Mouse (Mus musculus): ENCODE measurements around the gene Mob2.

Mob2 gene

DNA sequence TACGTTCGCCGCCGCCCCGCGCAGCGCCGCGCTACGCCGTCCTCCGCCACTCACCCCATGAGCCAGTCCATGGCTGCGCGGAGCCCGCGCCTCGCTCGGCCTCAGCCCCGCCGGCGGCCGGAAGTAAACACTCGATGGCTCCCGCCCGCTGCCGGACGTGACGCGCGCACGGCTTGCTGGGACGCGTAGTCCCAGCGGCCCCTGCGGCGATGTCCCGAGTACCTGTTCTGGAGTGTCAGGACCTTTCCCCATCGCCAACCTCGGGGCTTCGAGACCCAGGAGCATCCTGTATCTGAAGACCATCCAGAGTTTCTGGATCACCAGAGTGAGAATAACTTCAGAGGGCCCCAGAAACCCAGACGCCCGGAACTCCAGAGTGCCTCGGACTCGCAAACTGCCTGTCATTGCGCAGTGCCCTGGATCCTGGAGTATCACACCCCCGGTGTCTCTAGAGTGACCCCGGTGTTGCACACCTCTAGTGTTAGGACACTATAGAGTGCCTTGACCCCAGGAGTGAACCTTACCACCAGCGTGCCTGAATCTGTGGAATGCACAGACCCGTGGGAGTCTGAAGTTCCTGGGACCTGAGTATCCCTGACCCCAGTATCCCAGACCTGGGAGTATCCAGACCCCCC is at the start of gene Mob2:
Mob2 (minus strand) TSS at position 135 of the 635 bp plus-strand sequence.
- peak; percentile 94 to 95 for DNase-seq

DNA sequence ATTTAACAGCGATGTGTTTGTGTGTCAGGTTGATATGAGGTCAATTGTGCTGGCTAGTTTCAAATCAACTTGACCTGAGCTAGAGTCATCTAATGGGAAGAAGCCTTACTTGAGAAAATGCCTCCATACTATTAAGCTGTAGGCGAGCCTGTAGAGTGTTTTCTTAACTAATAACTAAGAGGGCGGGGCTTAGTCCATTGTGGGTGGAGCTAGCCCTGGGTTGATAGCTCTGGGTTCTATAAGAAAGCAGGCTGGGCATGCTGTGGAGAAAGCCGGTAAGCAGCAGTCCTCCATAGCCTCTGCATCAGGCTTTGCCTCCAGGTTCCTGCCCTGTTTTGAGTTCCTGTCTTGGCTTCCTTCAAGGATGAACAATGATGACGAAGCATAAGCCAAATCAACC is 43.9 kb upstream of the Mob2 start:
- no peak for DNase-seq

DNA sequence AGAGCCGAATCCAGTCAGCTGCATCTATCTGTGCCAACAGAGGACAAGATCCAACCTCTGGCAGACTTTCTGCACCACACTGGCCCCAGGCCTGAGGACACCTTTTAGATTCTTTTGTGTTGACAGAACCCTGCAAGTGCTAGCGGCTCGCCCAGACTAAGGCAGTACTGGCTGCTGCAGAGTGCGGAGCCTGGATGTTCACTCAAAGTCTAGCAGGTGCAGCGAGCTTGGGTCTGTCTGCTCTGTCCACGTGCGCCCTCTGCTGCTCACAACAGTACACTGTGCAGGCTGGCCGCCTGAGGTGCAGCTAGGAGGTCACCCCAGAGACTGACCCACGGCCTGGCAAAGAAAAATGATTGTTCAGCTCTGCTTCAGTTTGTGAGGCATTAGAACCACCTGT is 36.9 kb upstream of the Mob2 start:
- peak; percentile 93 for DNase-seq

DNA sequence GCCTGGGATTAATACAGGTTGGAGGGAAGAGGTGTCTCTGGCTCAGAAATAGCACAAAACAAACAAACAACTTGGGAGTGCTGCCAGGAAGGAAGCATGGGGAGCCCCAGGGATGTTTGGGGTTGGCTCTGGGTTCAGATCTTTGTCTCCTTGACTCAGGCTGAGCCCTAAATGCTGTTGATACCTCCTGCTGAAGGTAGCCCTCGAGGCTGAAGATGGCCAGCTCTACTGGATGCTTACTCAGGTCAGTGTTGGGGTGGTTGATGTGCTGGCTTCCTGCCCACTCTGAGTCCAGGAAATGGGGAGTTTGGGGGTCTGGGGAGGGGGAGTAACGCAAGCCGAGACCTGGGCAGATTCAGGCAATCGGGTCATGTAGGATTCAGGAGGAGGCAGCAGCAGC is 35.8 kb upstream of the Mob2 start:
- DNase-seq: peak in 1 of 2 experiments; percentile 31

DNA sequence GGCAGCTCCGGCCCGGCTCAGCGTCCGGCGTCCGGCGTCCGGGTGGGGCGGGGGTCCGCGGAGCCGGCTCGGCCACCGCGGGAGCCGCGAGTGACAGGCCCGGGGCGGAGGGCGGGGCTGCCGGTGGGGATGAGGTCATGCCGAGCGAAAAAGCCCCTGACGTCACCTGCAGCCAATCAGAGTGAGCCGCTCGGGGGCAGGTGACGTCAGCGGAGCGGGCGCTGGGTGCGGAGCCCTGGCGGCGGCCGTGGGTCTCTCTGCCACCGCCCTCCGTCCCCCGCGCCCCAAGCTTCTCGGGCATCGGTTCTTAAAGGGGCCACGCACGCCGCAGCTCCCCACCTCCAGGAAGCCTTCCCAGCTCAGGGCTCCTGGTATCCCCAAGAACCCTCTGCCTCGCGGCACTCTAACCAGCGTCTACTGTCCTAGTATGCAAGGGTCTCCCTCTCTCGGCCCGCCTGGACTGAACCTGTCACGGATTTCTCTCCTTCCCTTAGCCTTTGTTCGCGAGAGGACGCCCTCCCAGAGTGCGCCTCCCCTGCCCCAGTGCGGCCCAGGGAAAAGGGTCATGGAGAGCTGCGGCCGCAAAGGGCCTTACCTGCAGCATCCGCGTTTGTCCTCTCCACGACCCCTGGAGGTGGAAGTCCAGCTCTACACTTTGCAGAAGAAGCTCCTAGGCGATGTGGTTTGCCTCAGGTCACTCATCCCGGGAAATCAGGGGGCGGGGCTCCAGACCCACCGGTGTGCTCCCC is 34.5 kb upstream of the Mob2 start, which contains the start of gene Dusp8:
Dusp8 (minus strand) TSS at position 661 of the 749 bp plus-strand sequence.
- DNase-seq: peak; percentile 99

DNA sequence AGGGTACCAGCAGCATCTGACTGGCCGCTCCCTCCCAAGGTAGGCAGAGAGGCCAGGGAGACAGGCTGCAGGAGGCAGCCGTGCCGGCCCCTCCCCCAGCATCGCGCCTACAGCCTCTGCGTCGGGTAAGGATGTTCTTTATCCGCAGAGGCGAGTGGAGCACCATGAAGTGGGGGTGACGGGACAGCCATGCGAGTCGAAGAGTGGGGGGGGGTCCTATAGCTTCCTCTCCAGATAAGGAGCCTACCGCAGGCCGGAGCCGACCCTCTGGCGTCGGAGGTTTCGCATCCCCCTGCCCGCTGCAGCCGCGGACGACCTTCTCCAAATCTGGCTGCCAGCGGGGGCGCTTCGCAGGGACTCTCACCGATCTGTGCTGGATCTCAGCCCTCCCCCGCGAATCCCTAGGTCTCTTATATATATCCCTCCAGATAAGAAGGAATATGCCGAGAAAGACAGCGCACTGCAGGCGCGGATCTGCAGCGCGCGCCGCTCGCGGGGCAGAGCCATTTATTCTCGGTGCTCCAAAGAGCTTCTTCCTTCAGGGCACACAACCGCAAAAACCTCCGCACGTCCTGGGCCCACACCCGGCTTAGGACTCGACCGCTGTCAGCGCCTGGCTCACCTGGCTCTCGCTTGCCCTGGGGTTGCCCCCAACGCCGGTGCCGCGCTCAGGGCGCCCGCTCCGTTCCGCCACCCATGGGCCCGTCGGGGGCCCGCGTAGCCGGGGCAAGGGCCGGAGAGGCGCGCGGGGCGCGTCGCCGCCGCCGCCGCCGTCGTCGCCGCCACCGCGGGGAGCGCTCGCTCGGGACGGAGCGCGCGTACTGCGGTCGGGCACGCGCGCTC is 33.7 kb upstream of the Mob2 start:
- peak; percentile 81 for DNase-seq

DNA sequence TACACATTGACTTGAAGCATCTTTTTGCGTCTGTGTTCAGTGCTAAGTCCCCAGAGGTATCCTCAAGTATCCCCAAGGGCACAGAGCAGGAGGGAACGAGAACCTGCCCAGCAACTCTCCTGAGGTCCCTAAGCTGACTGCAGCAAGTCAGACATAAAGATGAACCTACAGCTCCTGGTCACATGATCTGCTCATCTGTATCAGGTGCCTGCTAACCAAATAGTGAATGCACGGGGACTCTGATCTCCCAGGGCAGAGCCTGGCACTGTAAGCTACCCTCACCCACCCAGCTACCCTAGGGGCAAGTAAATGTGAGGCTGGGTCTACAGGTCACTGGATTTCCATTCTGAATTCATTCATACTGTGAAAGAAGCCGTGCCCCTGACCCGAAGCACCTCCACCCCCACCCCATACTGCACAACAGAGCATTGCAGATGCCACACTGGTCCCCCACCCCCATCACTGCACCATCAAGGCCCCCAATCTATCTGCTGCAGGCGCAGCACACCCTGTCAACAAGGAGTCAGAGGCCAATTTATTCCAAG is 32.9 kb upstream of the Mob2 start:
- no peak for DNase-seq

DNA sequence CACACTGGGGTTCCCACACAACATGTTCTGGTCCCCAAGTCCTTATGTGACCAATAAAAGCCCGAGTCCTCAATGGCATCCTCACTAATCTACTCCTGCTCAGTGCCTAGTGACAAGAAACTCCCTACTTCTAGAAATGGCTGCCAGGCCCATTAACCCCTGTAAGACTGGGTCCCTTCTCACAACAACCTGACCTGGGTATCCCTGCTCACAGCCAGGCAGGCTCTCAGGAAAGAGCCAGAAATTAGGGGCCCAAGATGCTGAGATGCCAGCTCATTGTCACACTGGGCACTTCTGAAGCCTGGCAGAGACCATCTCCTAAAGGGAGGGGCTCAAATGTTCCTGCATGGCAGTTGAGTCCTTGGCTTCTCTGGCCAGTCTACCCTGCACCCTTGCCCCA is 32.1 kb upstream of the Mob2 start:
- peak in 1 of 2 experiments; percentile 20 for DNase-seq

DNA sequence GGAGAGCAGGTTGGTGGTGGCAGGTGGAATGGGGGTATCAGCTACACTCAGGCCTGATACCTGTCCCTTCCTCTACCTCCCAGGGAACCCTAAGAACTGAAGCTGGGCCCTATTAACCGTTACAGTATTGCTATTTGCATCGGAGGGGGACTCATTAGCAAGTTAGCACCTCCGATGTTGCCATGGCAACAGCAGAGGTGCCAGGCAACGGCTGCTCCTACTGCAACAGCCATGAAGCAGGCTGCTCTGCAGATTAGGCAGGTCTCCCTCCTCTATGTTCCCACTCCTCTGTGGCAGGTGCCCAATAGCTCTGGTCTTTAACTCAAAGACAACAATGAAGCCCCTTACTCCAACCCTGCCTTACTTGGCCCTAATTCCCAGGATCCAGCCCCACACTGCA is 31.0 kb upstream of the Mob2 start:
- peak; percentile 66 to 71 for DNase-seq

DNA sequence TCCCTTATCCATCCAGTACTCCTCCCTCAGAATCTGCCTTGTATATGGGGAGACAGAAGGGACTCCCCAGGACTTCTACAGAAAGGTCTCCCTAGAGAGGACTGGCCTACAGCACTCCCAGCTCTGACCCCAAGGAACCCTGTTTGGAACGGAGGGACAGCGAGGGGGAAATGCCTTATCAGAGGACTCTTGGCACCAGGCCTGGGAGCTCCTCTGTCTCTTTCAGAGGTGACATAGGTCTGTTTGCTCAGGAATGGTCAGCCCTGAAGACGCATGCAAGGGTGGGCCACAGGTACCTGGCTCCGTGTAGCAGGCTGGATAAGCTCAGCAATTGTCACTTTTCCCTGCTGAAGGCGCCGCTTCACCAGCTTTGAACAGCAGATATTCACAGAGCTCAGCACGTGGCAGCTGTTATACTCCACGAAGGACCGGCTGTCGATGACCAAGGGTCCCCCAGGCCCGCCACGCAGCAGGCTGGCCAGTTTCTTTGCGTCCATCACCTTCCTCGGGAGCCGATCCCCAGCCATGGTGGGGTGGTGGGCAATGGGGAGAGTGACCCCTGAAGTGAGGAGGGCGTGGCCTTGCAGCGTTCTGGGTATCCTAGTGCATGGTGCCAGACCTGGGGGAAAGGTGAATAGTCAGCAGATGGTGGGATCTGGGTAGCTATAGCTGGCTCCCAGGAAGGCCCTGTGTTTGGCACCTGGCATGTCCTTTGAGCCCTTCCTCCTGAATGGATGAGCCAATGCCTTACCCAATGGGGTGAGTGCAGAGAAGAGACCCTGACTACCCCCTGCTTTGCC is 29.0 kb upstream of the Mob2 start:
- DNase-seq: peak; percentile 57 to 62

DNA sequence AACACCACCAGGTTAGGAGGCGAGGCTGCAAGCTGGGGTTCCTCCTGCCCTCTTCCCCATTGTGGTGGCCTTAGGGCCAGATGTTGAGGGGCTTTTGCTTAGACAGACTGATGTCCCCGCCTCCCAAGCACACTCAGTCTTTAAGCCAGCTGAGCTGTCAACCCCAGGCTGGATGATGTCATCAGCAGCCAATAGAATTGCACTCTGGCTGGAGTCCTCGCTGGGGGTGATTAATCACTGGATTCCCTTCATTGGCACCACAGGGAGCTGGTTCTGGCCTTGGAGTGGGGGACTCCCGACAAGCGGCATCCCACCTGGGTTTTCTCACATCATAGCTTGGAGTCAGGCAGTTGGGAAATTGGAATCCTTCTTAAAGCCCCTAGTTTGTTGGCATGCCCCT is 28.0 kb upstream of the Mob2 start:
- DNase-seq: peak; percentile 53 to 64

DNA sequence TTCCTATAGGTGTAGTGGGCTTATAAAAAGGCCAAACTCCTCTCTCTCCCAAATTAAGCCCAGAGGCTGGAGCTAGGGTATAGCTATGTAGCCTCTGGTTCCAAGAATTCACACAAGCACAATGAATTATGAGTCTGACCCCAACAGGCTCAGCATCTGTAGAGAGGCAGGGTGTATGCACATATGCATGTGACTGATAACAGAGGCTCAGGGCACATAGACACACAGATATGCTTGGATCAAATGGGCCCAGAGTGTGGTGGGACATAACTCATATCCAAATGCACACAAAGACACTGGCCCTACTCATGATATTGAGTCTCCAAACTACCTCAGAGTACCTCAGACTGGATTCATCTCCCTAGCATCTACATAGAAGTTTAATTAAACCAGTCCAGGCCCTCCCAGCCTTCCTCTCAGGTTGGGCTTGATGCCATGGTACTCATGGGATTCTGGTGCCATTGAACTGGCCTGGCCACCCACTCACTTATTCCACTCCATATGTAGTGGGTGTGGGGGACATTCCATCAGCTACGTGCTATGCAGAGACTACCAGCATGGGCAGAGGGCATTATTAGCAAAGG is 26.3 kb upstream of the Mob2 start:
- no peak for DNase-seq

DNA sequence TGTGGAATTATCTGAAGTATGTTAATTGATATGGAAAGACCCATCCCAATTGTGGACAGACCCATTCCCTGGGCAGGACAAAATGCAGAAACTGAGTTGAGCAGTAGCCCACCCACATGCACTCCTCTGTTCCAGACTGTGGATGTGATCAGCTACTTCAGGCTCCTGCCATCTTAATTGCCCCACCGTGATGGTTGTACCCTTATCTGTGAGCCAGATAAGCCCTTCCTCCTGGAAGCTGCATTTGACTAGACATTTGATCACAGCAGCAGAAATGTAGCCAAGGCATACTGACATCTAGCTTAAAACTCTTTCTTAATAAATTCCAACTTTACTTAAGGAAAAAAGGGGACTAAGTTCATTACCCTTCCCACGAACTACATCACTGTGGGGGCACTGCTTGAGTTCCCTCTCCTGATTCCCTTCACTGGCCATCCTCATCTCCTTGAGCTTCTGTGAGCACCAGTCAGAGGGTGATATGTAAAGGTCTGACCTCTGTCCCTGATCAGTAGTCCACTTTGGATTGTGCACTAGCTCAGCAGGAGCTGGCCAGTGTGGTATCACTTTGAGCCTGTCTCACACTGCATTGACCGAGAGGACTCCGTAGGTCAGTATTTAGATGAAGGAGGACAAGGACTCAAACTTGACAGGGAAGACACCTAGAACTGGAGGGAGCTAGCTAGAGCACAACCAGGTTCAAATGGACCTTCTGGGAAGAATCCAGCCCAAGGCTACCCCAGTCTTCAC is 25.5 kb upstream of the Mob2 start:
- no peak for DNase-seq

DNA sequence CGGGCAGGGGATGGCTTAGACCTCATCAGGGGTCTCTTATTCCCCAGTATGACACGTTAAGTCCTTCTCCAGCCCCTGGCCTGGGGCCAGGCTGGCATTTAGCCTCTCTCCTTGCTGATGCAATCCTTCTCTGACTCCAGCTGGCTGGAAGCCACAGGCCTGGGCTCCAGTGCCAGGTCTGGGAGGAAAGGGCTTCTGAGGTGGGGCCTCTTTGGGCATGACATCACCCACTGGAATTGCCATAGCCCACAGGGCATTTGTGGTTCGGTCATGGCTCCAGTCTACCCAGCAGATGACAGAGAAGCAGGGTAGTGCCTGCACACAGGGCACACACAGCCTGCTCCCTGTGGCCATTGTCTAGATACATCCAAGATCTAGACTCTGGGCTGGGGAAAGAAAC is 24.0 kb upstream of the Mob2 start:
- peak; percentile 99 for DNase-seq

DNA sequence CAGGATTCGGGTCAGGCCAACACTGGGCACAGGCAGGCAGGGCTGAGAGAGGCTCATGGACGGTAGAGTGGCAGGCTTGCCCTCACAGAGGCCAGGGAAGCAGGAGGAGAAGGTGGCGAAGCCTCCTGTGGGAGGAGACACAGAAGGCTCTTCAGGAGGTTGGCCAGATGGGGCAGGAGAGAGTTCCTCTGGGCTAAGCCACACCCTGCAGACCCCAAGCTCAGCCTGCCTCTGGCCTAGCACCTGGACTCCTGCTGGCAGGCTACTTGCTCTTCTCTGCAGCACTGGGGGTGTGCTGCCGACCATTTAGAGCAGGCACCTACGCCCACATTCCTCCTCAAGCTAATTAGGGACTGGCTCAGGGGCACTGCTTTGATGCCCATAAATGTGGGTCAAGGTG is 23.5 kb upstream of the Mob2 start:
- DNase-seq: peak in 1 of 2 experiments; percentile 62

DNA sequence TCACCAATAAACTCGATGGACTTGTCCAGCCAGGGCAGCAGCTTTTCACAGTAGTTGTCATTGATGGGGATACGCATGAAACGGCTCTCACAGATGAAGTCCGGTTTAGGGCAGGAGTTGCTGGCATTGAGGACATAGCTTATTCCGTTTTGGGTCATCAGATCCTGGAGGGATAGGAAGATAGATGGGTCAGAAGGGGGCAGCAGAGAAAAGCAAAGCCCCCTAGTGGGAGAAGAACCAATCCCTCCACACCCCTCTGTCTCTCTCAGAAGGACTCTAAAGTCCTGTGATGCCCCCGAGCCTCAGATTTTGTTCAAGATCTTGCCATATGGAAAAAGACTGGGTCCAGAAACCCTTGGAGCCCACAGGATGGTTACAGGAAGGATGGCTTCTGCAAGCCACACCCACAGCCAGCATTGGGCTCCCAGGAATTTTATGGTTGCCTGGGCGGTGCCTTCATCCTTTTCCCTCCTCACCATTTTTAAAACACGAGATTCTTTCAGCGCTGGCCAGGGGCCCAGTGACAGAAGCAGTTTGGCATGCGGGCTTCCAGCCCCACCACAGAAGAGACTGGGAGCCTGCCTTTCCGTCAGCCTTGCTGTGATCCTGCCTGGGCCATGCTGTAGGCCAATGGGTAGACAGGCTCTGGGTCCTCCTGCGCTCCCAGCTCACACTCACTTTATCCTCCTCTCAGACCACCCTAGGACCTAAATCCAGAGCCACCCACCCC is 22.9 kb upstream of the Mob2 start:
- DNase-seq: peak in 1 of 2 experiments; percentile 55

DNA sequence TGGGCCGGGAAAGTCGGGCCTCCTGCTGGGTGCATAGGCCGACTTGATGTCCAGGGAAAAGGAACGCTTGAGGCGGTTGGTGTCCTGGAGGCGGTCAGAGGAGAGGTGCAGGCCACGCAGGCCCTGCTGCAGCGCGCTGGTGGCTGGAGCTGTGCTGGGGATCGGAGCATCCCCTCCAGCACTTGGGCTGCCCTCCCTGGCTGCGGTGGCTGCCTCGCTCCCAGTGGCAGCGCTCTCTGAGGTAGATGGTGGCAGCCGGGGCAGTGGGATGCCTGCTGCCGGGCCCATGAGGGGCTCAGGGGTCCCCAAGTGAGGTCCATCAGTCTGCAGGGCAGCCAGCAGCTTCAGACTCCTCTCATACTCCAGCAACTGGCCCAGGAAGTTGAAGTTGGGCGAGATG is 21.7 kb upstream of the Mob2 start:
- DNase-seq: no peak

DNA sequence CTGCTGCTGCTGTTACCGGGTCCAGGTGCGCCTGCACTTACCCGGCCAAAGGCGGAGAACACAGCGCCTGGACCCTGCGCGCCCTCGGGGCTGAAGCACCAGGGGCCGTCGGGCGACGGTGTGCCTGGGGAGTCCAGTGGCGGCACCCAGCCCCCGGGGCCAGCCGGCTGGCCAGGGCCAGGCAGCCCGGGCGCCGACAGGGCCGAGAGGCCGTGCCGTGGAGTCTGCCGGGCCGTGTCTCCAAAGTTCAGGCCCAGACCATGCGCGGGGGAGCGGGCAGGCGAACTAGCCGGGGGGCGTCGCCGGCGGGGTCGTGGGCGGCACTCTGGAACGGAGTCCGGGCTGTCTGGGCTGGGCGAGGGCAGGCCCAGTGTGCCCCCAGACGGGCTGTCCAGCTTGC is 21.3 kb upstream of the Mob2 start:
- DNase-seq: peak in 1 of 2 experiments; percentile 20

DNA sequence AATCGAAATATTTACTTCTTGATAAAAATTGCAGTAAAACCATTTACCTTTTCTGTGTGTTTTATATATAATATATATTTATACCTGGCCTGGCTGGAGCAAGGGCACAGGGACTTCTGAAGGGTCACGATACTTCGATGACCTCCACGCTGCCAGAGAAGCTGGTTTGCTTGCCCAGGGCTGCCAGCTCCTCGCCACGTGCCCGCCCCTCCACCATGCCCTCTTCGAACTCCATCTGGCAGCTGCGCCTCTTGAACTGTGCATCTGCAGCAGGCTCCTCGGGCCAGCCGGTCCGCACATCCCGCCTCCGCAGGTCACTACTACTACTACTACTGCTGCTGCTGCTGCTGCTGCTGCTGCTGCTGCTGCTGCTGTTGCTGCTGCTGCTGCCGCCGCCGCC is 20.9 kb upstream of the Mob2 start:
- DNase-seq: peak in 1 of 2 experiments; percentile 57

DNA sequence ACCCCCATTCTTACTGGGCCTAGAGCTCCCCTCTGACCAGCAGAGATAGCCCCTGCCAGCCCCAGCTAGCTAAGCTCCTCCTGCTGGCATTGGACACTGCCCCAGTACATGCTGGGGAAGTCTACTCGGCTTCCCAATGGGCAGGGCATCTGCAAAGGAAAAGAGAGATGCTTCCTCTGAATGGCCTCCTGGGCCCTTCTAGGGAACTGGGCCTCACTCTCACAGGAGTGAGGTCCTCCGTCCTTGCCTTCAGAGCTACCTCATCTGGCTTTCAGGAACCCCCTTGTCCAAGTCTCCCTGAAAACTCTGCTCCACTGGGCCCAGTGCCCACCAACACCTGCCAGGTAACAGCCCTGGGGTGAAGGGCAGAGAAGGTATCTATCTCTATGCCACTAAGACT is 20.0 kb upstream of the Mob2 start:
- DNase-seq: peak in 1 of 2 experiments; percentile 29
